Mouse (Mus musculus): ENCODE data around the gene Clasp2. TPM values are rescaled to one million over a fixed set of nuclear protein-coding genes. Genes with fewer than 3 reads are reported as not detected.

Clasp2 gene
- polyA plus RNA-seq, 1 experiment from 2014 or later = 23.1 TPM

DNA sequence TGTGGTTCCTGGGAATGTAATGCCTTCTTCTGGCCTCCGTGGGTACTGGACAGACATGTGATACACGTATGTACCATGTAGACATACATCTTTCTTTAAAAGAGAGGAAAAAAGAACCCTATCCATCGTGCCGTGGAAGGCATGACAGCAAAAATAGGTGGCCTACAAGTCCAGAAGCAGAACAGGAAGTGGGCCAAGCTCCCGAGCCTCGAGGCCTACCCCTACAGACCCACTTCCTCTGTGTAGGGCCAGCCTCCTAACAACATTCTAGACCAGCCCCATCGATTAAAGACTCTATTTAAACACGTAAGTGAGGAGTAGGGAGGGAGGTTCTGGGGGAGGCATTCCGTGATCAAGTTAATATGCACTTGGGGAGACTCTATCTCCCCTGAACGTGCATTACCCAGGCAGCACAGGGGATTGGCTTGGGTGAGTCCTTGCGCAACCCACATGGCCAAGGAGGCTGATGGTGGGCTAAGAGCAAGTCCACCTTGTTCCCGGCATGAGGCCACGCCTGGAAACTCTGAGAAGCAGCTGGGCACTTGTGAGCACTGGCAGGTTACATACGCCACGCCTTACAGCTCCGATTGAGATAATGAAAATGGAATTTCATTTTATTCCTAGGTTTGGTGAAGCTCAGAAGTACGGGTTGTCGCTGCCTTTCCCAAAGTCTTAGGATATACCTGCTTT lies 14.1 kb upstream of the Clasp2 start:
- Histone ChIP-seq H3K4me3 (no peak overlapping the region), H3K9me3 (replicated peaks) (no peaks in the 10 kb centered on the region), H3K4me1 (no peaks in the 10 kb centered on the region), H3K36me3 (no peaks in the 10 kb centered on the region), H3K4me2 (no peak overlapping the region), H3K27ac (no peak overlapping the region), H3K9ac (no peak overlapping the region), H3K27me3 (replicated peaks) (no peaks in the 10 kb centered on the region)
- 66% methylated on average over 18 of the region's 18 CpGs for WGBS (ENCODE audit: insufficient replicate concordance)
- no peak for ATAC-seq

- Histone ChIP-seq H3K4me2 (no peak overlapping the region), H3K9ac (no peak overlapping the region), H3K9me3 (replicated peaks) (no peaks in the 10 kb centered on the region), H3K27ac (no peak overlapping the region), H3K27me3 (replicated peaks) (no peaks in the 10 kb centered on the region), H3K4me3 (no peak overlapping the region), H3K36me3 (no peaks in the 10 kb centered on the region), H3K4me1 (no peaks in the 10 kb centered on the region)
- WGBS (ENCODE audit: insufficient replicate concordance) = 67% methylated on average over 3 of the region's 3 CpGs
- no peak for ATAC-seq
Measured at GRCm38 (mm10) chr9:113731540-113731939, 9.7 kb upstream of the Clasp2 start.

DNA sequence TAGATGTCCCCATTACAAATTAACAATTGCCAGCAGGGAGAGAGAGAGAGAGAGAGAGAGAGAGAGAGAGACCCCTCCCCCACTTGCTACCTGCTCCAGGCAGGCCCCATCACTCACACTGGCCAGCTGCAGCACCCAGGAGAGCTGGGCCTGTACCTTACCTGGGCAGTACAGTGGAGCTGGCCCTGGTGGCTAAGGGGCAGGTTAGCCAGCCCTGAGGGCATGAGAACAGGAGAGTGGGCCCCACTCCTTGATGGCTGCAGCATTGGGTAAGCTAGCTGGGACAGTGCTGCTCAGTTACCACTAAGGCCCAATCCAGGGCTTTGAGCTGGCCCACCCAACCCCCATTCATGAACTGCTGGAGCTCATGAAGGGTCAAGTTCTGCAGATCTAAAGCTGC lies 5.4 kb upstream of the Clasp2 start:
- ATAC-seq = no peak
- Histone ChIP-seq H3K9me3 (replicated peaks) (no peaks in the 10 kb centered on the region), H3K27ac (no peak overlapping the region), H3K4me3 (no peak overlapping the region), H3K4me2 (no peak overlapping the region), H3K36me3 (no peaks in the 10 kb centered on the region), H3K27me3 (replicated peaks) (no peaks in the 10 kb centered on the region), H3K9ac (no peak overlapping the region), H3K4me1 (peaks cover 10% of the 10 kb centered on the region)

DNA sequence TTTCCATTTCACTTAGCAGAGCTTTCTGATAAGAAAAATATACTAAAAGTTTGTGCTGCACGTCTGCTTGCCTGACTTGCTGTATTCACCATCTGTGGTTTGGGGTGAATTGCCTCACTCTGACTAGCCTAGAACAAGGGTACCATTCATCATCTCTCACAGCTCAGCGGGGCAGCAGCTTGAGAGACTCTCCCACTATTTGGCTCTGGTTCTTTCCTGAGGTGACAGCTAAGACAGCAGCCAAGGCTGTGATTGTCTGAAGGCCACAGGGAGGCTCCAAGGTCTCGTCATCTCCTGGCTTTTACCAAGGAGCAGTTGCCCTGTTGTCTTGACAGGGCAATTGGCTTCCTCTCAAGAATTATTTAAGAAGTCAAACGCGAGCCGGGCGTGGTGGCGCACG lies 3.3 kb upstream of the Clasp2 start:
- Histone ChIP-seq H3K27ac (no peak overlapping the region), H3K36me3 (no peaks in the 10 kb centered on the region), H3K4me1 (peaks cover 19% of the 10 kb centered on the region), H3K4me2 (no peak overlapping the region), H3K9ac (no peak overlapping the region), H3K4me3 (no peak overlapping the region), H3K27me3 (replicated peaks) (no peaks in the 10 kb centered on the region), H3K9me3 (replicated peaks) (no peaks in the 10 kb centered on the region)
- no peak for ATAC-seq
- WGBS (ENCODE audit: insufficient replicate concordance) = 68% methylated on average over 9 of the region's 9 CpGs

DNA sequence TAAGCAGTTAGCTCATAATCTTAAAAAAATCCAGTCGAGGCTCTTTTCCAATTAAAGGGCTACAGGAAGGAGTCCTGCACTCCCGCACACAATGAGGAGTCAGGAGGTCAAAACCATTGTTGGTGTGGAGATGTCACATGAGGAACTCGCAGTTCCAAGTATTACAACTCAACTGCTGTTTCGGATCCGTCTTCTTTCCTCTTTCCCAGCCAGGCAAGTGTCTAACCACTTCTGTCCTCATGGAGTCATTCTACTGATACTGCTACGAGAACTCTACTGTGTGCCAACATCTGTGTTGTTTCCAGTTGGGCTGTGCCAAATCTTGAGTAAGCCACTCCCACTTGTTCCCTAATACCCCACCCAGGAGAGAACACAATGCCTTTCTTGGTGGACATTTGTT lies 2.3 kb upstream of the Clasp2 start:
- no peaks in the 10 kb centered on the region for H3K9me3 ChIP-seq (replicated peaks)
- no peak overlapping the region for H3K27ac ChIP-seq
- no peak overlapping the region for H3K4me2 ChIP-seq
- H3K9ac ChIP-seq = no peak overlapping the region
- no peaks in the 10 kb centered on the region for H3K27me3 ChIP-seq (replicated peaks)
- ATAC-seq = no peak
- WGBS (ENCODE audit: insufficient replicate concordance) = 79% methylated on average over 6 of the region's 6 CpGs
- H3K36me3 ChIP-seq = no peaks in the 10 kb centered on the region
- H3K4me1 ChIP-seq = peaks cover 29% of the 10 kb centered on the region
- H3K4me3 ChIP-seq = no peak overlapping the region

DNA sequence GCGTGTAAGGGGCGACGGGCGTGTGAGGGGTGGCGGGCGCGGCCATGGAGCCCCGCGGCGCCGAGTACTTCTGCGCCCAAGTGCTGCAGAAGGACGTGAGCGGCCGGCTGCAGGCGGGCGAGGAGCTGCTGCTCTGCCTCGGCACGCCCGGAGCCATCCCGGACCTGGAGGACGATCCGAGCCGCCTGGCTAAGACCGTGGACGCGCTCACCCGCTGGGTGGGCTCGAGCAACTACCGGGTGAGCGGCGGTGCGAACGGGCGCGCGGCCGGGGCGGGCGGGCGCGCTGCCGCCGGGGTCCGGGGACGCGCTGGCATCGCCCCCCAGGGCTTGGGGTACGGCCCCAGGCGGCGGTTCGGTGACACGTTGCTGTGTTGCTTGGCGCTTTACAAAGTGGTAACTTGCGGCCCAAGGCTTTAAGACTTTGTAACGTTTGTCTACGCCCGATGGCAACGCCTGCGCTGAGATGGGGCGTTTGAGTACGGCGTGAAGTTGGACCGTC lies 414 bp downstream of the Clasp2 start:
- H3K4me3 ChIP-seq = peak overlapping the region; percentile 77
- WGBS (ENCODE audit: insufficient replicate concordance) = under 1% methylated on average over 59 of the region's 64 CpGs
- peaks cover 51% of the 10 kb centered on the region for H3K4me1 ChIP-seq
- H3K4me2 ChIP-seq = peak overlapping the region; percentile 84
- no peaks in the 10 kb centered on the region for H3K36me3 ChIP-seq
- ATAC-seq = peak; percentile 72
- H3K27ac ChIP-seq = peak overlapping the region; percentile 82
- H3K27me3 ChIP-seq (replicated peaks) = no peaks in the 10 kb centered on the region
- H3K9me3 ChIP-seq (replicated peaks) = no peaks in the 10 kb centered on the region
- peak overlapping the region; percentile 92 for H3K9ac ChIP-seq

- ATAC-seq = no peak
- Histone ChIP-seq H3K27ac (peak overlapping the region; percentile 82), H3K4me3 (peak overlapping the region; percentile 77), H3K27me3 (replicated peaks) (no peaks in the 10 kb centered on the region), H3K4me1 (peaks cover 56% of the 10 kb centered on the region), H3K4me2 (peak overlapping the region; percentile 84), H3K9me3 (replicated peaks) (no peaks in the 10 kb centered on the region), H3K36me3 (no peaks in the 10 kb centered on the region), H3K9ac (peak overlapping the region; percentile 92)
- 5% methylated on average over 17 of the region's 17 CpGs for WGBS (ENCODE audit: insufficient replicate concordance)
Measured at GRCm38 (mm10) chr9:113742361-113742794, 1.1 kb downstream of the Clasp2 start.

- Histone ChIP-seq H3K27me3 (replicated peaks) (no peaks in the 10 kb centered on the region), H3K27ac (no peak overlapping the region), H3K36me3 (peaks cover 3% of the 10 kb centered on the region; the same call in 1 of the 2 replicates), H3K9me3 (replicated peaks) (no peaks in the 10 kb centered on the region), H3K4me1 (peaks cover 56% of the 10 kb centered on the region), H3K4me2 (peak overlapping the region; percentile 84), H3K4me3 (peak overlapping the region; percentile 77), H3K9ac (0 out of 2 replicates have a peak overlapping the region, but pooled peaks have one; percentile 23)
- ATAC-seq = no peak
- 47% methylated on average over 3 of the region's 3 CpGs for WGBS (ENCODE audit: insufficient replicate concordance)
Measured at GRCm38 (mm10) chr9:113743291-113743690, 2.0 kb downstream of the Clasp2 start.

- H3K36me3 ChIP-seq = peaks cover 13% of the 10 kb centered on the region
- no peaks in the 10 kb centered on the region for H3K9me3 ChIP-seq (replicated peaks)
- no peak overlapping the region for H3K4me3 ChIP-seq
- no peak overlapping the region for H3K4me2 ChIP-seq
- peaks cover 38% of the 10 kb centered on the region for H3K4me1 ChIP-seq
- WGBS (ENCODE audit: insufficient replicate concordance) = 88% methylated on average over 7 of the region's 7 CpGs
- H3K27ac ChIP-seq = no peak overlapping the region
- H3K27me3 ChIP-seq (replicated peaks) = no peaks in the 10 kb centered on the region
- ATAC-seq = no peak
- no peak overlapping the region for H3K9ac ChIP-seq
Measured at GRCm38 (mm10) chr9:113749356-113749755, 8.1 kb downstream of the Clasp2 start.

GRCm38 (mm10) chr9:113755888-113756719 lies 14.8 kb downstream of the Clasp2 start:
- Histone ChIP-seq H3K36me3 (peaks cover 27% of the 10 kb centered on the region), H3K9me3 (replicated peaks) (peaks cover 6% of the 10 kb centered on the region; the same call in 1 of the 2 replicates), H3K4me1 (peaks cover 52% of the 10 kb centered on the region), H3K27me3 (replicated peaks) (no peaks in the 10 kb centered on the region), H3K4me3 (peak overlapping the region; percentile 28), H3K9ac (peak overlapping the region; percentile 19), H3K27ac (peak overlapping the region; percentile 79), H3K4me2 (peak overlapping the region; percentile 67)
- peak; percentile 96 for ATAC-seq
- WGBS (ENCODE audit: insufficient replicate concordance) = 31% methylated on average over 15 of the region's 15 CpGs

- Histone ChIP-seq H3K36me3 (peaks cover 39% of the 10 kb centered on the region), H3K4me2 (no peak overlapping the region), H3K27ac (no peak overlapping the region), H3K9ac (no peak overlapping the region), H3K9me3 (replicated peaks) (peaks cover 6% of the 10 kb centered on the region; the same call in 1 of the 2 replicates), H3K4me3 (no peak overlapping the region), H3K4me1 (peaks cover 48% of the 10 kb centered on the region), H3K27me3 (replicated peaks) (no peaks in the 10 kb centered on the region)
- 84% methylated on average over 10 of the region's 10 CpGs for WGBS (ENCODE audit: insufficient replicate concordance)
- ATAC-seq = no peak
Measured at GRCm38 (mm10) chr9:113758472-113758871, 17.2 kb downstream of the Clasp2 start.

DNA sequence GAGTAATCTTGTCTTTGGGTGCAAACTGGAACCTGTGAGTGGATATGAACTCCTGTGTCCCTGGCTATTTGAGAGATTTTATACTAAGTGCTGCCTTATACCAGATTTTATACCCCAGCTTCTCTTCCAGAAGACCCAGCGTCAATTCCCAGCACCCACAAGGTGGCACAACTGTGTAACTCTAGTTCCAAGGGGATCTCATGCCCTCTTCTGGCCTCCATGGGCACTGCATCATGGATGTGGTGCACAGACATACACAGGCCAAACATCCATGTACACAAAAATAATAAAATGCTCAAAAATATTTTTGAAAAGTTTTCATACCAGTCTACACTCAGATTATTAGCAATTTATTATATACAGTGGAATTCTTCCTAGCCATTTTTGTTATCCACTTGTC lies 18.4 kb downstream of the Clasp2 start:
- Histone ChIP-seq H3K27me3 (replicated peaks) (no peaks in the 10 kb centered on the region), H3K9ac (no peak overlapping the region), H3K4me1 (peaks cover 37% of the 10 kb centered on the region), H3K9me3 (replicated peaks) (peaks cover 6% of the 10 kb centered on the region; the same call in 1 of the 2 replicates), H3K27ac (no peak overlapping the region), H3K36me3 (peaks cover 49% of the 10 kb centered on the region), H3K4me3 (no peak overlapping the region), H3K4me2 (no peak overlapping the region)
- 83% methylated on average over 1 of the region's 1 CpGs for WGBS (ENCODE audit: insufficient replicate concordance)
- no peak for ATAC-seq

All from liver, embryonic 12.5 days (tissue).